Mouse (Mus musculus) layer of hippocampus, adult 18-20 months (tissue): ENCODE measurements around the gene Tsc22d1. TPM values are rescaled to one million over a fixed set of nuclear protein-coding genes. Genes with fewer than 3 reads are reported as not detected.

Experiments used
- DNase-seq, 2 experiments: peaks; one replicate each; pipeline ENCODE4 v3.0.0; 2022; ENCODE audit warnings: low spot score in 2 of 2
- total RNA-seq, 2 experiments: library from RNA; stranded (reverse); gene quantifications; 2 replicates each; pipeline ENCODE4 v1.2.3; 2021

The Tsc22d1 gene
- total RNA-seq, 2 experiments from 2014 or later, result 533 to 545 TPM

DNA sequence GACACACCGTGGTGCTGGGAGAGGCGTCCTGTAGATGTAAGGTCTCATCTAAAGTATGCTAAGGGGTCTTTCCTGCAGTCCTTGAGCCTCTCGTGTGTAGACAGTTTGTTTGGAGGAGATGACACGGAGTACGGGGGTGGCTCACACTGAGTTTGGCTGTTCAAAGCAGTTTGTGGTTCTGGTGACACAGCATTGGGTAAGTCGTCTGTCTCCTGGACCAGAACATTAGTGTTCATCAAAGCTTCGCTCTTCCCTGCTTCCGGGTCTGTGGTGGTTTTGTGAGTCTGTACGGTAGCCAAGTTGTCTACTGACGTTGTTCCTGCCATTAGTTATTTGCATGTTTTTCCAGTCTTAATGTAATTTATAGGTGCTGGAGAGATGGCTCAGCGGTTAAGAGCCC, 65.7 kb downstream of the Tsc22d1 start:
- peak in 1 of 2 experiments; percentile 32 for DNase-seq

DNA sequence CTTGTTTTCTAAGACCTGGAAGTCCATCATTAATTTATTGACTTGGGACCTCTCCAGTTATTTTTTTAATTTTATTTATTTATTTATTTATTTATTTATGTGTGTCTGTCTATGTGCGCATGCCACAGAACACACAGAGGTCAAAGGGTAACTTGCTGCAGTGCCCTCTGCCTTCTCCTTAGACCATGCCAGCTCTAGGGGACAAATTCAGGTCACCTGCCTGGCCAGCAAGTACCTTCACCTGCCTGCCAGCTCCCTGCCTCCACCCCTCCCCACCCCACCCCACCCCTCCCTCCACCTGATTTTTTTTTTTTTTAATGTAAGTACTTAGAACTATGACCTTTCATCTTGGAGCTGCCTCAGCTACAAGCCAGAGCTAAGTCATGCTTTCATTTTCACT, 68.9 kb downstream of the Tsc22d1 start:
- no peak for DNase-seq

DNA sequence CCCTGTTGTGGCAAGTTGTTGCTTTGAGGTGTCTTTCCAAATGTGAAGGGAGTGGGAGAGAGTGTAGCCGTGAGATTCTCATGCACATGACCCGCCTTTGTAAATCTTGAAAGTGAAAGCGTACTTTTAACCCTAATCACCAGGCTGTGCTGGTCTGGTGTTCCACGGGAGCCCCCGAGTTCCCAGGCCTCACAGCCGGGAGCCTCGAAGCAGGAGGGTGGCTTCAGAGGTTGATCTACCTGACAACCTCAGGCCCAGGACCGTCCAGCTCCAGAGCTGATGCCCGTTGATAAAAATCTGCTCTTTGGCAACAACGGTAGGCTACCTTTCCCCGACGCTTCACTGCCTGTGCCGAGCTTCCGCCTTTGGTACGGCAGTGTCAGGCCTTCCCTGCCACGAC, 72.8 kb downstream of the Tsc22d1 start:
- DNase-seq, result no peak

DNA sequence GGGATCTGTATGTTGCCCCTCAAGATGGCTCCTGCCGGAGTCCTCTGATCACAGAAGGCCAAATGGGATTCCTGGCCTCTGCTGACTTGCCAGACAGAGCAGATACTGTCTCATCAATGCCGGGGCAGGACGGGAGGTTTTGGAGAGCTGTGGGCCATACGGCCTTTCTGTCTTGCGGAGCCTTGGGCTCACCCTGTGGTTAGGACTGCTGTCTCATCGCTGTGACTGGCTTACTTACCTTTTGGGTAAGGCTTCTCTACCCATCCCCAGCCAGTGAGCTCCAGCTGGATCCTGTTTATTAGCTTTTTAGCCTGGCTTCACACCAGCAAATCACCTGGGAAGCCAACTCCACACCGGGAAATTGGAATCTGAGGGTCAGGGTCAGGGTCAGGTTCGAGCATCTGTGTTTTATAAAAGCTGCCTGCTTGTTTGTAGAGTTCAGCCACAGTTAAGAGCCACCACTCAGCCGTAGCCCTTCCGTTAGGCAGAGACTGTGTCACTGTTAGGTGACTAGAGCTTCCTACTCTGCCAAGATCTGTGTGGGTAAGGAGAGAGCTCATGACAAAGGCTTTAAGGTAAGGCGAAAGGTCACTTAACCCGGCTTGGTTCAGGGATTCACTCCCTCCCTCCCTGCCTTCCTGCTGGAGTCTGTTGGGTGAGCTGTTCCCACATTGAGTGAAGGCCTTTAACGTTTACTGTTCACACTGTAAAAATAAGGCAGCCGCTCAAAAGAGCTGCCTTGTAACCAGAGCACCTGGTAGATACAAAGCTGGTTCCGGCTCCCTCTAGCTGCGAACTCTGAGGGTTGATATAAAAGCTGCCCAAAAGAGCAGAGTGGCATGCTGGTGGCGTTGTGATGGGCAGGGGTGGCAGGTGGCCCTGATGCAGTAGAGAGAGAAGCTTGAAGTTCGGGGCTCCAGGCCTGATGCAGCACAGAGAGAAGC, 73.6 kb downstream of the Tsc22d1 start:
- DNase-seq, result no peak

DNA sequence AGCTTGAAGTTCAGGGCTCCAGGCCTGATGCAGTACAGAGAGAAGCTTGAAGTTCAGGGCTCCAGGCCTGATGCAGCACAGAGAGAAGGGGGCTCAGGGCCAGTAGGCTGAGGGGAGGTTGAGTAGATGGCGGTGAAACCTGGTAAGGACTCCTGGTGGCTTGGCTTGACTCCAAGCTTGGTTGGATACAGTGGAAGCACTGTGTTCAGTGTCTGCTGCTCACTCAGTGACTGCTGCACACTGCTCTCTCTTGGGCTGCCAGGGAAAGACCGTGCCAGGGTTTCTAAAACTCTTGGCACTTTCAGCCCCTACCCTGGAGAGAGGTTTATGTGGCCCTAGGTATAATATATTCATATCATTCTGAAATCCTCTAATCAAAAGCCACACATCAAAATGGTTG, 74.4 kb downstream of the Tsc22d1 start:
- no peak for DNase-seq

DNA sequence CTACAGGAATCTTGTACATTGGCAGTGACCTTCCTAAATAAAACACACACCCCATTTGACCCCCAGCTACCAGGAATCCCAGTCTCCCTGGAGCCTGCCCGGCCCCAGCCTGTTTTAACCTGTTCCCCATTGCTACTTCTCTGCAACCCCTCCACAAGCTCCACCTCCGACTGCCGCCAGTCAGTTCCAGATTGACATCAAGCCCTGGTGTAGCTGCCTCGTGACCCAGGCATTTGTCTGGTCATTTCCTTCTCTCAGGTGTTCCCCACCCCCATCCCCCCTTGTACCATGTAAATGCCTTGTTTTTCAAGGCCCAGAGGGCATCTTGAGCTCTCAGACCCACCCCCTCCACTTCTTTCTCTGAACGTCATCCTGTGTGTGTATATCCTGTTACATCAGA, 80.3 kb downstream of the Tsc22d1 start:
- DNase-seq, result no peak

DNA sequence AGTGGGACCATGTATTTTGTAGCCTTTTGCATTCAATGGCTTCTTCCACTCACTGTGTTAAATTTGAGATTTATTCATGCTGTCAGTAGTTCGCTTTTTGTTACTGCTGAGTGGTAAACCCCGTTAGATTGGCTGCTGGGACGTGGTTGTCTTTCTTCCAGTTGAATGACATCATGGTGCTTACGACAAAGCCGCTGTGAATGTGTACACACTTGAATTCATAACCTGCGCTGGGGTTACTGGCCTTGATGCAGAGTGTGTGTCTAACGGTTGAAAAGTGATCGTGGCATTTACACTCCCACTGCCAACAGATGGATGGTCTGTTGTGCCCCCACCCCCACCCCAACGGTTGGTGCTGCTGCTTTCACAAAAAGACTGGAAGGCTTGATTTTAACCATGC, 82.4 kb downstream of the Tsc22d1 start:
- no peak for DNase-seq

DNA sequence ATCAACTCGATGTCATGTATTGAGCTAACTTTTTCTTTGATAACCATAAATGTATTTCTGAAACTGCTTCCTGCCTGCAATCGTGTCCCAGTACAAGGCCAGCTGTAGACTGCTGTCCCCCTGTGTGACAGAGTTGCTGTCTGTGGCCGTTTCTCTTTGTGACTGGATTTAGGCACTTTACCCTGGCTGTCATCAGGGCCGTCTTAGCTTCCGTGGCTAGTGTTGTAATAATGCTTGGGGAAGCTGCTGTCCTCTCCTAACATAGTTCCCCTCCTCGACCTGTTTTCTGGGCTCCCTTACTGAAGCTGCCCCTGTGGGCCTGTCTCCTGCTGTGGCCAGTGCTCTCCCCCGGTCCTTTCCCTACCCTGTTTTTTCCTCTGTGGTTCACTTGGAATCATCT, 83.4 kb downstream of the Tsc22d1 start:
- DNase-seq, result no peak

DNA sequence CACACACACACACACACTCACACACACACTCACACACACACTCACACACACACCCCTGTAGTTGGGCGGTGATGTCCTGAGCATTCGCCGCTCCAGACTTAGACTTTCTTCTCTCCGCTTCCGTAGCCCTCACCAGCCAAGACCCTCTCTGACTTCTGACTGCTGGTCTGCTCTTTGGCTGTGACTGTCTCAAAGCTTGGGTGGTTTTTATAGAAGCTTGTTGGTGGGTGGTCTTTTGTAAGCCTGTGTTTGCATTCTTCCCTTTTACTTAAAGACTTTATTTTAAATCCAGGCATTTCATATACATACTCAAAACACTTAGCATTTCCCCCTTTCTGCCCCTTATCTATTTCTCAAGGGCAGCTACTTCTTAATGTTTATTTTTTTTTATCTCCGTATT, 84.7 kb downstream of the Tsc22d1 start:
- no peak for DNase-seq

DNA sequence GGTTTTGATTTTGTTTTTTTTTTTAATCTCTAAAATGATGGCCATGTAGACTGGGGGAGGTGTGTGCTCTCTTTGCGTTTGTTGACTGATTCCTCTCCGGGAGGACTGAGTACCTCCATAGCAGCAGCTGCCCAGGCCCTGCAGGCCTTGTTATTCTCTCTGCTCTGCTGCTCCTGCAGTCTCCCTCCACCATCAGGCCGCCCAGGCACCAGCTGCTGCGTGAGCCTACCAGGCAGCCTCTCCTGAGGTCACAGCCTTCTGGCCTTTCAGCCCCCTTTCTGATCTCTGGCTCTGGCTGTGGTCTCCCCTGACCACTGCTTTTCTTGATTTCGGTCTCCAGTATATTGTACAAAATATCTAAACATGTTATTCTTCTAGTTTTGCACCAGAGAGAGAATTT, 85.3 kb downstream of the Tsc22d1 start:
- no peak for DNase-seq

DNA sequence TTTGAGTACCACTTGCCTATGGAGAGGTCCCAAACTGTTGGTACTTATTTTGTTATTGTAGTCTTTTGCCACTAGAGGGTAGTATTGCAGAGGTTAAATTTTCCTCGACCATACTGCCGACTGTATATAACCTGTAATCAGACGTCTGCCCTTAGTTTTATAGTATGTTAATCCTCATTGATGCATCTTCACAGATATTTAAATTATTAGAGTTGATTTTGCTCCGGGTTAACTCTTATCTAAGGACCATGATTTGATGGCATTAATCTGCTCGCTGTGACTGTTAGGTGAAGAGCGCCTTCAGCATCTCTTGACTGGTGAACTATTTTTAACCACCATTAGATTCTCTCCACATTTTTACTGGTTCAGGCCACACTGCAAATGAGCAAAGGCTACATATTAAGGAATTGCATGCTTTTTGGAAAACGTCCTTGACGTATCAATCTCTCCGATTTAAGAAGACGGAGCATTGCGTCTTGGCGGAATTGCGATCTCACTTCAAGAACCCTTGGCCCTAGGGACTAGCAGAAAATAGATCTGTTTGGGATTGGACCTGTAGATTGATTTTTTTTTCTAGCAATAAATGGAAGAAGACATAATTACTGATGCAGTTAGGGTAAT, 88.6 kb downstream of the Tsc22d1 start:
- no peak for DNase-seq

DNA sequence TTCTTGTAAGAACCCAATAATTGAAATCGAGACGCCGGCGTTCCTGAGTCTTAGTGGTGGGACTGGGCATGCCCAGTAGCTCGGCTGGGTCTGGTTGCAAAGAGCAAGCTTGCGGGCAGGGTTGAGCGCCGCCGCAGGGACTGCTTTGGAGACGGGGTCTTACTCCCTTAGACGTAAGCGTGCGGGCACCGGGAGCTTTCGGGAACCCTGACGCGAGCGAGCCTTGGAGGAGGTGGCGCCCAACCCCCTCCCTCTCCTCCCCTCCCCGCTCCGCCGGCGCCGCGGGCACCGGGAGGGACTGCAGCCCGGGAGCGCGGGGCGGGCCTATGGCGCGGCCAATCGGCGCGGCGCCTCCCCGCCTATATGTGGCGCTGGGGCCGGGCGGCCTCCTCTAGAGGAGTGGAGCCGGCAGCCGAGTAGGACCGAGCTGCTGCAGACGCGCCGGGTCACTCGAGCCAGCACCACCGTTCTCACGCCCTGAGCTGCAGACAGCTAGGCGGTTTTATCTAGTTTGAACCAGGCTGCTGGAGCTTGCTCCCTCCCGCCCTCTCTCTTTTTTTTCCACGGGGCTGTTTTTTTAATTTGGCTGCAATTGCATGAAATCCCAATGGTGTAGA, 89.5 kb downstream of the Tsc22d1 start:
- DNase-seq, result peak; percentile 90 to 95

DNA sequence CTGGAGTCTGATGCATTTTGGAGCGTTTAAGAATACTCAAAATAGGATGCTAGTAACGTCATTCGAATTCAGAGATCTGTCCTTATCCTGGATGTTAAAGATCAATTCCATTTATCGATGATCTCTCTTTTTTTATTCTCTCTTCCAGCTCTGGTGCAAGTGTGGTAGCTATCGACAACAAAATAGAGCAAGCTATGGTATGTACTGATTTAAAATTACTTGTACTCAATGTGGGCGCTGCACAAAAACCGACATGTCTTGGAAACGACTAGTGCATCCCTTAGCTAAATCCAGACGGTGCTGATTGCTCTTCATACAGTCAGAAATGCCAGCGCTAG, 90.3 kb downstream of the Tsc22d1 start:
- DNase-seq, result no peak

DNA sequence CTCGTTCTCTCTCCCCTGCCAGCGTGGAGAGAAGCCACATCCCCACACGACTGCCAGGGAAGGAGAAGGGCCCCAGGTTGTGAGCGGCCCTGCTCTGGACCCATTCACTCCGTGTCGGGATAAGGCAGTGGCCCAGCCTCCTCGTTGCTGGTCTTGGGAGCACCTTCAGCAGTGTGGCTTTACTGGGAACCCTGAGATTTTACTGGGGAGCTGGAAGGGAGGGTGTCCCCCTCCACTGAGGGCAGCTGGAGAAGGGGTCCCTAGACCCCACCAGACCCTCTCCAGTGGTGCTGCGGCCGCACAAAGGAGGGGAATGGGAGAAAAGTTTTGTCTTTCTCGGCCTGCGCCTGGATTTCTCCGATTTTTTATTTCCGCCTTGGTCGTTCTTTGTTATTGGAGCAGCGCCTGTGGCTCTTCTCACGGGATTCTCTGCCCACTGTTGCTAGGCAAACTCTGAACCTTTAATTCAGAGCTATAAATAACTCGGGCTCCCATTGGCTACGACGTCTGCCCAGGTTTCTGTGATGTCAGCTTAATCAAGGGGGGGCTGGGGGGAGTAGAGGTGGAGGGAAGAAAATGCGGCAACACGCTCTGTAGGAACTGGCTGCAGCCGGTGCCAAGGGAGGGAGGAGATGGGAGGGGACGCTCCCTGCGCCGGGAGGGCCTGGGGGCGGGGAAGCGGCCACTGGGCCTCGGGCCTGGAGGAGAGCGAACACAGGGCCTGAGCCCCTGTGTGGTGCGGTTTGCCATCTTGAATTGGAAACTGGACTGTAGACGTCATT, 90.9 kb downstream of the Tsc22d1 start:
- DNase-seq, result peak; percentile 67 to 89

DNA sequence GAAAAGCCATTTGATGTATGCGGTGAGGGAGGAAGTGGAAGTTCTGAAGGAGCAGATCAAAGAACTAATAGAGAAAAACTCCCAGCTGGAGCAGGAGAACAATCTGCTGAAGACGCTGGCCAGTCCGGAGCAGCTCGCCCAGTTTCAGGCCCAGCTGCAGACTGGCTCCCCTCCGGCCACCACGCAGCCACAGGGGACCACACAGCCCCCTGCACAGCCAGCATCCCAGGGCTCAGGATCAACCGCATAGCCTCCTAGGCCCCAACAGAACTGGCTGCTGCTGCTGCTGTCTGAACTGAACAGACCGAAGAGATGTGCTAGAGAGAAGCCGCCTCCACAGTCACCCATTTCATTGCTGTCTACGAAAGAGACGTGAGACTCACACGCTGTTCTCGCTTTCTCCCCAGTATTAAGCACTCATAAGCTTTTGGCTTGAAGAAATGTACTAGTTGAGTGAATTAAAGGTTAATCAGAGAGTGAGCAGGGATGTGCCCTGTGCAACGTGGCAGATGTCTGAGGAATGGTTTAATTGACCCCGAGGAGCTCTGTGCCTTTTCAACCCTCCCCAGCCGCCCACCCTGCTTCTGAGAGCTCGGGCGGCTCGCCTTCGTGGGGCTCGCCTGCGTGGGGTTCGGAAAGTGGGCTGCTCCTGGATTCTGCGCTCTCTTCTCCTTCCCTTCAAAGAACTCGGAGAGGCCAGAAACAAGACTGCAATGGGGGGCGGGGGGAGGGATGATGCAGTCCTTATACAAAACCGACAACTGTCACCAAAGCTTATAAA, 91.9 kb downstream of the Tsc22d1 start:
- peak in 1 of 2 experiments; percentile 55 for DNase-seq

DNA sequence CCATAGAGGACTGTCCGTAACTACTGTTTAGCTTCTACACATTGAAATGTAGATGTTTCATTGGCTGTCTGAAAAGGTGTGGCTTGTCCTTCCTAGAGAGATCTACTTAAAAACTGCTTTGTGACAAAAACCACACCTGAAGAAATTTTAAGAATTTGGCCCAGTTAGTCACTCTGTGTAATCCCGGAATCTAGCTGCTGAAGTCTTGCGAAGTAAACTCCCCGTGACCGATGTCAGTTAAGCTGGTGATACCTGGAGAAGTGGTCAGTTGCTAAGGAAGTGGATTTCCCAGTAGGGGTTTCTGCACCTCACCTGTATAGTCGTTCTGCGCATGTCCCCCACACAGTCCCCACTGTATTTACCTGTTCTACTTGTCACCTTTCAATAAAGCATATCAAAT, 92.6 kb downstream of the Tsc22d1 start:
- no peak for DNase-seq

DNA sequence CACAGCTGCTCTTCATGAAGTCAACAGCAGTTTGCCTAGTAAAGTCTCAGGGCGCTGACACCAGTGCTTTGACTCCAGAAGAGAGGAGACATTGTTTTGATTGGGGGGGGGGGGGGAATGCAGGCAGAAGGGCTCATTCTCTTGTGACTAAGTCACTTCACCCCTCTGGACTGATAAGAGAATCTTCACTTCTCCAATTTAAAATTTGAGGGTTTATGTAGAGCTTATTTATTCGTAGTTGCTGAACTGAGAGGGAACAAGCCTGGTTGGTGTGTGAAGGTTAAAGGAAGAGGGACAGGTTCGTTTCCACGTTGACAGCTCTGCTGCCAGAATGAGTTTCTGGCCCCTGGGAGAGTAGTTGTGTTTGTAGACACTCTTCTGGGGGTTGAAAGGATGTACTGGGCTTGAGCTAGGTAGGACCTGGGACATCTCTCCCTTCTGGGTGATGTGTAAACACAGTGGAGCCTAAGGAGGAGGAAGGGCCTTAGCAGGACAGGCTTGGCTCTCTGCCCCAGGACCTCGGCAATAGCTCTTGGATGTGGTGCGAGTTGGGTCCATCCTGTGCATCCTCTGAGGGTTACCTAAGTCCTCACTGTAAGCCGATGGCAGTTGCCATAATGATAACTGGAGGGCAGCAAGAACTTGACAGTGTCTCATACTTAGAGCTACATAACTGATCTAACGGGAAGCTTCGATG, 93.2 kb downstream of the Tsc22d1 start:
- no peak for DNase-seq

DNA sequence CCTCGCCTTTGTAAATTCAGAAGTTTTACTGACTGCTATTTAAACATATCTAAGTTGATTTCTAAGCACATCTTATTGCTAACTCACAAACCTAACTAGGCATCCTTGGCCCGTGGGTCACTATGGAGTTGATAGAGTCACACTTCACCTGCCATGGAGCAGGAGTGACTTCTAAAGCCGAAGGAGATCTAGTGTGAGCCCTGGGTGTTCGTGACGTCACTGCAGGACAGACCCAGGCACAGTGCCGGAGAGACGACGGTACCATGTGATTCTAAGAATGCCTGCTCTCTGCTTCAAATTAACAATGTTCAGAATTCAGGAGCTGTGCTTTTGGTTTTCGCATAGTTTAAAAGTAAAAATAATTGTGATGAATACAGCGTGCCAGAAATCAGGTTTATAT, 93.9 kb downstream of the Tsc22d1 start:
- DNase-seq, result no peak

DNA sequence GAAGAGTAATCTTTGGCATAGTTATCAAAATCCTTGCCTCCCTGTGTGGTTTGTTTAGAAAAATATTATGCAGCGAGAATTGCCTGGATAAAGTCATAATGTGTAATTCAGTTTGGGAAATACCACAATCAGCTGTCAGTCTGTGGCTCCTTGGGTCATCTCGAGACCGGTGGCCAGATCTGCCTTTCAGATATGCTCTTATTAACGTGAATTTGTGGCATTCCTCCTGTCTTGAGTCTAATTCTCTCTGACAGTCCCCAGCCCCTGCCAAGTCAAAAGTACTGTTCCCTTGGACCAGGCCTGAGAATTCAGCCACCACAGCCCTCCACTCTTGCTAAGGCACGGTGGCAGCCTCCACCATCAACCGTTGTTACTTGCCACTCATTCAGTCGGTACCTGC, 97.2 kb downstream of the Tsc22d1 start:
- no peak for DNase-seq

DNA sequence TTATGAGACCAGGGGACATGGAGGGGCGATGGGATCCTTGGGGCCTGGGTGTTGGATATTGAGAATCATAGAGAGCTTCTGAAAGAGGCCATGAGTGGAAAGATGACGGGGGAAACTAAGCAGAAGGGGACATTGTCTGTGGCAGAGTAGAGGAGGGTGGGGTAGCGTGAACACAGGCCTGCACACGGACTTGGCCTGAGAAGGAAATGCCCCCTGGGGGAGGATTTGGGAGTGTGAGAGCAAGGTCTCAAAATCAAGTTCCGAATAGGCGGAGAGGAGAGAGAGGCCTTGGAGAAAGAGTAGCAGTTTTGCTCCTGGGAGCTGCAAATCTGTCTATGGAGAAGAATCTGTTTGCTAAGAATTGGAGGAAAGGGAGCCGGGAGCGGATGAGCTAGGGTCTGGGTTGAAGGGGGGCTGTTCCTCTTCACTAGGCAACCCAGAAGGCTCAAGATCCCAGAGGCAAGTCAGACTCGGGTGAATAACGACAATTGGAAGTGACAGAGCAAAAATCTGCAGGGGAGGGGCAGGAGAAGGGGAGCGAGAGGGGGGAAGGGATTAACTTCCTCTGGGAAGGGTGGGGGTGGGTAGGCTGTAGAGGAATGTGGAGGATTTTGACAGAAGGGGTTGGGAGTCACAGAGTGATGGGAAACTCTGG, 98.8 kb downstream of the Tsc22d1 start:
- DNase-seq, result no peak
